Mouse (Mus musculus) heart, postnatal 0 days (tissue): ENCODE data around the gene Plxnb1. TPM values are rescaled to one million over a fixed set of nuclear protein-coding genes. Genes with fewer than 3 reads are reported as not detected.

Source experiments
- ATAC-seq: fragments of 200-750 bp; cut with Nextera tagmentation; 2 replicates; pipeline ENCODE4 v1.8.0; 2017; ENCODE audit warnings: low read depth, moderate number of reproducible peaks, moderate library complexity; ENCODE audit not compliant: insufficient read depth
- DNase-seq: peaks from one replicate; pipeline ENCODE4 v3.0.0-alpha.2; 2016; ENCODE audit warnings: low spot score
- H3K27ac ChIP-seq: fragments of 300-500 bp; sonication (generic); 2 replicates; pipeline ENCODE4 v1.5.1; 2014; ENCODE audit warnings: low read depth, mild to moderate bottlenecking
- H3K27me3 ChIP-seq: fragments of 300-500 bp; sonication (generic); 2 replicates; pipeline ENCODE4 v1.6.1; 2014; ENCODE audit warnings: low read length, mixed read lengths; ENCODE audit not compliant: control insufficient read depth, insufficient read depth
- H3K36me3 ChIP-seq: fragments of 300-500 bp; sonication (generic); replicated peaks from 2 replicates; pipeline ENCODE4 v1.6.1; 2014; ENCODE audit warnings: low read length, mixed read lengths; ENCODE audit not compliant: control insufficient read depth, insufficient read depth
- H3K4me1 ChIP-seq: fragments of 300-500 bp; sonication (generic); 2 replicates; pipeline ENCODE4 v1.6.1; 2014; ENCODE audit warnings: antibody characterized with exemption; ENCODE audit not compliant: control insufficient read depth, insufficient read depth
- H3K4me2 ChIP-seq: fragments of 300-500 bp; sonication (generic); 2 replicates; pipeline ENCODE4 v1.6.1; 2014; ENCODE audit warnings: low read depth, mild to moderate bottlenecking, low read length, moderate library complexity
- H3K4me3 ChIP-seq: fragments of 300-500 bp; sonication (generic); 2 replicates; pipeline ENCODE4 v1.5.1; 2014; ENCODE audit warnings: low read depth, low read length
- H3K9ac ChIP-seq: fragments of 300-500 bp; sonication (generic); replicated peaks from 2 replicates; pipeline ENCODE4 v1.6.1; 2014; ENCODE audit warnings: low read depth, low read length, mixed read lengths
- H3K9me3 ChIP-seq: fragments of 300-500 bp; sonication (generic); replicated peaks from 2 replicates; pipeline ENCODE4 v1.6.1; 2016; ENCODE audit warnings: low read length; ENCODE audit not compliant: control insufficient read depth
- CTCF ChIP-seq: IDR thresholded peaks from 2 replicates; pipeline ENCODE4 v1.5.1; 2016; ENCODE audit warnings: antibody characterized with exemption, control low read depth, low read depth
- EP300 ChIP-seq: IDR thresholded peaks from 2 replicates; pipeline ENCODE4 v1.6.1; 2016; ENCODE audit warnings: antibody characterized with exemption, low read depth
- WGBS: fragments of 180-500 bp; shearing (Covaris S2); extraction: QIAGEN DNeasy Blood & Tissue Kit; methylation state at CpG from one replicate; pipeline ENCODE4 v1.1.7; 2014; 5-methylcytosine and 5-hydroxymethylcytosine counted together
- polyA plus RNA-seq: library from polyadenylated mRNA; unstranded; fragments of >200 nt; fragmentation: Nextera tagmentation; extraction: Ambion mirVana; gene quantifications from 2 replicates; pipeline ENCODE4 v1.2.1, GENCODE M21; 2015
- total RNA-seq: library from RNA; depleted of rRNA; stranded (reverse); fragments of >200 nt; gene quantifications from 2 replicates; pipeline ENCODE4 v1.2.3, GENCODE M21; 2014; ENCODE audit warnings: low replicate concordance

Gene Plxnb1
- total and polyA plus RNA-seq, 2 experiments from 2014 or later: 3.0 to 54.3 TPM

DNA sequence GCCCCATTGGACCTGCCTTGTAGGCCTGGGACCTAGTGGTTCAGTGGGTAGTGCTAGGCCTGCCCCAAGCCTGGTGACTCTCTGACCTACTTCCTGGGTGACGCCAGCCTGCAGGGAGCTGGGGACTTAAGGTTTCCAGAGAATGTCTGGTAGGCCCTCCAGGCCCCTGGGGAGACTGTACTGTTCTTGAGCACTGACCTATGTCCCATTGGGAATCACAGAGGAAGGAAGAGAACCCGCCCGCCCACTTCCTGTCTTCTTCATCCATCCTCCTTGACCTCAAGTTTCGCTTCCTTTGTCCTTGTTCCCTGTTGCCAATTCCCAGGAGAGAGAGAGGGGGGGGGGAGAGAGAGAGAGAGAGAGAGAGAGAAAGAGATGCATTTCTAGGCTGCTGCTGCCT lies 22.9 kb downstream of the Plxnb1 start:
- Histone ChIP-seq H3K27ac (no peak overlapping the region), H3K4me2 (no peak overlapping the region), H3K9ac (no peak overlapping the region), H3K9me3 (no peaks in the 10 kb centered on the region), H3K4me3 (no peak overlapping the region), H3K27me3 (no peaks in the 10 kb centered on the region), H3K4me1 (no peaks in the 10 kb centered on the region), H3K36me3 (peaks cover 65% of the 10 kb centered on the region)
- no peak for DNase-seq
- TF ChIP-seq CTCF (no peak), EP300 (no peak)
- 76% methylated on average over 4 of the region's 4 CpGs for WGBS
- peak; percentile 34; the same call in 1 of the 2 replicates for ATAC-seq

DNA sequence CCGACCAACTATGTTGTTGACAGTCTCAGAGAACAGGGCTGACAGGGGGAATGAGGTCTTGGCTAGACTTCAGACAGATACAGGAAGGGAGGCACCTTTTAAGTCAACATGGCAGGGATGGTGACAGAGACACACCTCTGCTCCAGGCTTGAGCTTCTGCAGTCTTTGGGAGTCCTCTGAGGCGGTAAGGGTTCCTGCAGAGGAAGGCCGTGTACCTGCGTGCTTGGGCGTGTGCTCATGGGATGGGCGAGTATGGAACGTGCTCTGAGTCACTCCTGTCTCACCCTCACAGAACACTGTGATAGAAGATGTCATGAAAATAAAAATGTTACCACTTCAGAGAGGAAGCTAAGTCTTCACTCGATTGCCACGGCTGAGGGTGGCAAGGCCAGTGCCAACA lies 24.4 kb downstream of the Plxnb1 start:
- no peak for TF ChIP-seq EP300
- no peak for TF ChIP-seq CTCF
- no peaks in the 10 kb centered on the region for H3K9me3 ChIP-seq
- no peaks in the 10 kb centered on the region for H3K4me1 ChIP-seq
- ATAC-seq (no peak), DNase-seq (no peak)
- no peak overlapping the region for H3K4me3 ChIP-seq
- no peak overlapping the region for H3K27ac ChIP-seq
- no peak overlapping the region for H3K9ac ChIP-seq
- H3K4me2 ChIP-seq: no peak overlapping the region
- 78% methylated on average over 9 of the region's 9 CpGs for WGBS
- H3K36me3 ChIP-seq: peaks cover 51% of the 10 kb centered on the region
- no peaks in the 10 kb centered on the region for H3K27me3 ChIP-seq

DNA sequence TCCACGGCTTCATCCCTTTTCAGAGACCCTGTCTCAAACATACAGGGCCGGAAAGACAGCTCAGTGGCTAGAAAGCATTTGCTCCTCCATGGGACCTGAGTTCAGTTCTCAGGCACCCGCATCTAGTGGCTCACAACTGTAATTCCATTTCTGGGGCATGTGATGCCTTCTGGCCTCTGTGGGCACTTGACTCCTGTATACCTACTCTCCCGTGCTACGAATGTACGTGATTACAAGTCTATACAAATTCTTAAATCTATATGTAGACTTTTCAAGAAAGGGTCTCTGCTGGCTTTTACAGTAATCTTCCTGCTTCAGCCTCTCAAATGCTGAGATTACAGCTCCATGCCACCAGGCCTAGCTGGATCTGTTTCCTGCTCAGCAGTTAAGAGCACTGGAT lies 25.8 kb downstream of the Plxnb1 start:
- DNase-seq: no peak
- no peaks in the 10 kb centered on the region for H3K4me1 ChIP-seq
- H3K27ac ChIP-seq: no peak overlapping the region
- H3K9me3 ChIP-seq: no peaks in the 10 kb centered on the region
- 86% methylated on average over 6 of the region's 6 CpGs for WGBS
- no peak overlapping the region for H3K4me2 ChIP-seq
- TF ChIP-seq CTCF (no peak), EP300 (no peak)
- peaks cover 37% of the 10 kb centered on the region for H3K36me3 ChIP-seq
- H3K4me3 ChIP-seq: no peak overlapping the region
- no peak for ATAC-seq
- no peak overlapping the region for H3K9ac ChIP-seq
- H3K27me3 ChIP-seq: no peaks in the 10 kb centered on the region

DNA sequence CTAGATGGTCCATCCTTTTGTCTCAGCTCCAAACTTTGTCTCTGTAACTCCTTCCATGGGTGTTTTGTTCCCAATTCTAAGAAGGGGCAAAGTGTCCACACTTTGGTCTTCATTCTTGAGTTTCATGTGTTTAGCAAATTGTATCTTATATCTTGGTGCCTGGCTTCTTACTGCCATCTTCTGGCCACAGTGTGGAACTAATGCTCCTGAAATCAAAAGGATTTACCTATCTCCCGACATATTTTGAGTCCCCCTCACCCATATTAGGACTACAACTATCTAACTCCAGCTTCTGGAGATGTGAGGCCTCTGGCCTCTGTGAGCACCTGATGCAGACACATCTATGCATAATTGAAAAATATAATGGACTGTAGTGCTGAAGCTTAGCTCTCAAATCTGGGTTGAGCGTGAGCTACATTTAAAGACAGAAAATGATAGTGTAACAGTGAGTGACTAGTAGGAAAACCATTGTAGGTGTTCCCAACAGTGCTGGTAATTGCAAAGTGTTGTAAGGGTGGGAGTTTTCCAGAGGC lies 27.4 kb downstream of the Plxnb1 start:
- ATAC-seq (no peak), DNase-seq (peak; percentile 40)

DNA sequence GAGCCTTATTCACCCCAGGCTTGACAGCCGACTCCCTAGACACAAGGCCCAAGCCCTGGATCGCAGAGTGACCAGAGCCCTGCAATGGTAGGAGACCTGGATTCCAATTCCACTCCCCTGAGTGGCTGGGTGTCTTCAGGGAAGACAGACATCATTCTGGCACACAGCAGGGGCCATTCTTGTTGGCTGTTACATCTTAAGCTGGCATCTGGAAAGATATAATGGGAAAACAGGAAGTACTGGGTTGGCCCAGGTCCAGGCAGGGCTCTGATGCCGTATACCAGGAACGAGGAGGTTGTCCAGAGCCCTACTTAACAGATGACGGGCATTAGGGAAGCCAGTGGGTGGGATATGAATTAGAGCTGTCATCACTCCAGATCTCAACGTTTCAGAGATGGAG lies 28.1 kb downstream of the Plxnb1 start:
- TF ChIP-seq CTCF: no peak
- no peak for TF ChIP-seq EP300
- no peak overlapping the region for H3K27ac ChIP-seq

More for the DNA sequence above, 27.4 kb downstream of the Plxnb1 start:
- 35% methylated on average over 2 of the region's 2 CpGs for WGBS
- Histone ChIP-seq H3K9me3 (no peaks in the 10 kb centered on the region), H3K4me2 (no peak overlapping the region), H3K36me3 (peaks cover 20% of the 10 kb centered on the region), H3K9ac (no peak overlapping the region), H3K4me3 (no peak overlapping the region), H3K27me3 (no peaks in the 10 kb centered on the region), H3K4me1 (no peaks in the 10 kb centered on the region), H3K27ac (no peak overlapping the region)
- TF ChIP-seq EP300: no peak
- TF ChIP-seq CTCF: peak; percentile 73

DNA sequence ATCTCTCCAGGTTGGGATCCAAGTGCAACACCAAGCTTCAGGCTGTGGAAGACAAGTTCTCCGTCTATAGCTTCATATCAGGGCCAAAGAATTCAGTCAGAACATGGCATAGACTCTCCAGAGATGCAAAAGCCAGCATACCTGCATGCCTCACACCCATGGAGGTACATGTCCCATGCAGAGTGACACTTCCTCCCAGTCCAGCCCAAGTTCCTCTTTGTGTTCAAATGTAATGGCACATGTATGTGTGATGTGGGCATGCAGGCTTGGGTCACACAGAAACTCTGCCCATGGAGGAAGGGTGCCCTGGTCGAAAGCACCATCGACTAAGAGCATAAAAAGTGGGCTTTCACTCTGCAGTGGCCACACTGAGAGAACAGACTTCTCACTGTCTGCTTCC lies 29.0 kb downstream of the Plxnb1 start:
- Histone ChIP-seq H3K27me3 (no peaks in the 10 kb centered on the region), H3K4me3 (no peak overlapping the region), H3K9ac (no peak overlapping the region), H3K9me3 (no peaks in the 10 kb centered on the region), H3K4me1 (no peaks in the 10 kb centered on the region), H3K36me3 (peaks cover 6% of the 10 kb centered on the region; the same call in 1 of the 2 replicates), H3K27ac (no peak overlapping the region), H3K4me2 (no peak overlapping the region)
- 75% methylated on average over 3 of the region's 3 CpGs for WGBS
- TF ChIP-seq EP300 (no peak), CTCF (no peak)
- no peak for ATAC-seq
- no peak for DNase-seq

More for the DNA sequence above, 28.1 kb downstream of the Plxnb1 start:
- ATAC-seq (0 out of 2 replicates have a peak, but pooled peaks have one; percentile 11), DNase-seq (no peak)
- no peak overlapping the region for H3K4me3 ChIP-seq
- peaks cover 14% of the 10 kb centered on the region for H3K36me3 ChIP-seq
- no peak overlapping the region for H3K4me2 ChIP-seq
- no peaks in the 10 kb centered on the region for H3K27me3 ChIP-seq
- H3K4me1 ChIP-seq: no peaks in the 10 kb centered on the region
- 28% methylated on average over 6 of the region's 6 CpGs for WGBS
- H3K9ac ChIP-seq: no peak overlapping the region
- H3K9me3 ChIP-seq: no peaks in the 10 kb centered on the region
